Mouse (Mus musculus) embryonic facial prominence, embryonic 11.5 days (tissue): Measurements from ENCODE around the gene Capg. TPM values are rescaled to one million over a fixed set of nuclear protein-coding genes. Genes with fewer than 3 reads are reported as not detected.

Experiments
- ATAC-seq: fragments of 200-750 bp; cut with Nextera tagmentation; replicated peaks from 2 replicates; pipeline ENCODE4 v1.8.0; 2017; ENCODE audit warnings: low read depth; ENCODE audit not compliant: insufficient number of reproducible peaks, low FRiP score, low TSS enrichment
- DNase-seq: peaks from one replicate; pipeline ENCODE4 v3.0.0-alpha.2; 2015; ENCODE audit warnings: low spot score
- H3K27ac ChIP-seq: fragments of 300-500 bp; sonication (generic); replicated peaks from 2 replicates; pipeline ENCODE4 v1.5.1; 2014; ENCODE audit warnings: mild to moderate bottlenecking, low read depth, low read length, control low read depth
- H3K27me3 ChIP-seq: fragments of 300-500 bp; sonication (generic); 2 replicates; pipeline ENCODE4 v1.6.1; 2014; ENCODE audit warnings: mild to moderate bottlenecking, low read length, moderate library complexity, mixed read lengths; ENCODE audit not compliant: control insufficient read depth, insufficient read depth
- H3K36me3 ChIP-seq: fragments of 300-500 bp; sonication (generic); replicated peaks from 2 replicates; pipeline ENCODE4 v1.6.1; 2014; ENCODE audit warnings: low read depth, mild to moderate bottlenecking, low read length, moderate library complexity, mixed read lengths; ENCODE audit not compliant: control insufficient read depth, insufficient read depth
- H3K4me1 ChIP-seq: fragments of 300-500 bp; sonication (generic); 2 replicates; pipeline ENCODE4 v1.6.1; 2014; ENCODE audit warnings: low read length, mixed read lengths; ENCODE audit not compliant: control insufficient read depth, insufficient read depth
- H3K4me2 ChIP-seq: fragments of 300-500 bp; sonication (generic); 2 replicates; pipeline ENCODE4 v1.6.1; 2014; ENCODE audit warnings: low read depth, mild to moderate bottlenecking, control low read depth, low read length, moderate library complexity
- H3K4me3 ChIP-seq: fragments of 300-500 bp; sonication (generic); 2 replicates; pipeline ENCODE4 v1.5.1; 2014; ENCODE audit warnings: low read depth, low read length, control low read depth
- H3K9ac ChIP-seq: fragments of 300-500 bp; sonication (generic); replicated peaks from 2 replicates; pipeline ENCODE4 v1.6.1; 2014; ENCODE audit warnings: mild to moderate bottlenecking, control low read depth, low read length
- H3K9me3 ChIP-seq: fragments of 300-500 bp; sonication (generic); replicated peaks from 2 replicates; pipeline ENCODE4 v1.6.1; 2016; ENCODE audit warnings: mild to moderate bottlenecking, low read length, inconsistent platforms, mixed read lengths; ENCODE audit not compliant: control insufficient read depth
- WGBS: fragments of 180-500 bp; shearing (Covaris S2); extraction: QIAGEN DNeasy Blood & Tissue Kit; methylation state at CpG from one replicate; pipeline ENCODE4 v1.1.7; 2014; 5-methylcytosine and 5-hydroxymethylcytosine counted together
- polyA plus RNA-seq: library from polyadenylated mRNA; unstranded; fragments of >200 nt; fragmentation: Nextera tagmentation; extraction: Ambion mirVana; gene quantifications from 2 replicates; pipeline ENCODE4 v1.2.1, GENCODE M21; 2014

Capg gene
- polyA plus RNA-seq, 1 experiment from 2014 or later, result 17.5 TPM

GRCm38 (mm10) chr6:72566044-72566443 lies 21.9 kb downstream of the Capg start:
- ATAC-seq (peak; percentile 70), DNase-seq (peak; percentile 87)
- no peak overlapping the region for H3K9ac ChIP-seq
- no peaks in the 10 kb centered on the region for H3K27me3 ChIP-seq
- no peaks in the 10 kb centered on the region for H3K9me3 ChIP-seq
- H3K36me3 ChIP-seq, result no peaks in the 10 kb centered on the region
- H3K4me1 ChIP-seq, result no peaks in the 10 kb centered on the region
- H3K27ac ChIP-seq, result no peak overlapping the region
- 3% methylated on average over 4 of the region's 4 CpGs for WGBS
- H3K4me3 ChIP-seq, result no peak overlapping the region
- no peak overlapping the region for H3K4me2 ChIP-seq

DNA sequence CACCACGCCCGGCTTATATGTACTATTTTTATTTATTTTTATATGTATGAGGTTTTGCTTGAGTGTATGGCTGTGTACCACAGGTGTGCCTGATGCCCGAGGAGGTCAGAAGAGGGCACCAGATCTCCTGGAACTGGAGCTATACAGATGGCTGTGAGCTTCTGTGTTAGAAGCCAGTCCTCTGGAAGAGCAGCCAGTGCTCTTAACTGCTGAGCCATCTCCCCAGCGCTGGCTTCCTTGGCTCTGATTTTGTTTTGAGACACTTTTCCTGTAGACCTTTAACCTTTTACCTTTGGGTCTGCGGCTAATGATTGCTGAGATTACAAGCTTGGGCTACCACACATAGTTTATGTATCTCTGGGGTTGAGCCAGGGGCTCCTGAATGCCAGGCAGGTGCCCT lies 23.3 kb downstream of the Capg start:
- Histone ChIP-seq H3K27me3 (no peaks in the 10 kb centered on the region), H3K9ac (no peak overlapping the region), H3K36me3 (no peaks in the 10 kb centered on the region), H3K4me3 (no peak overlapping the region), H3K9me3 (no peaks in the 10 kb centered on the region), H3K27ac (no peak overlapping the region), H3K4me2 (no peak overlapping the region), H3K4me1 (no peaks in the 10 kb centered on the region)
- ATAC-seq (no peak), DNase-seq (no peak)
- WGBS, result 77% methylated on average over 5 of the region's 5 CpGs

DNA sequence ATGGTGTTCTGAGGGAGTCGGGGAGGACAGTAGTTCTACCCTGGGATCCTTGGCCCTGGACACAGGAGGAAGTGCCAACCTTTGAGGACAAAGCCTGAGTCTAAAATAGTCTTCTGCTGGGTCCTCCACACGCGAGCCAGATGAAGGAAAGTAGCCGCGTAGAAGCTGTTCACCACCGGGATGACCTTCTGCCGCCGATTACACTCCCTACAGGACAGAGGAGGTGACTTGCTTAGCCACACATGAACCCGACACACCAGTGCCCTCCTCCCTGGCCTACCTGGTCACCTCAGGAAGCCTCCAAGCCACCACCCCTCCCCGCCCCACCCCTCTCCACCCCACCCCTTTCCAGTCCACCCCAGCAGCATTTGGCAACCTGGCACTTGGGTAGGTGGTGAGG lies 24.5 kb downstream of the Capg start:
- Histone ChIP-seq H3K4me2 (no peak overlapping the region), H3K4me1 (no peaks in the 10 kb centered on the region), H3K4me3 (no peak overlapping the region), H3K36me3 (no peaks in the 10 kb centered on the region), H3K9ac (no peak overlapping the region), H3K27ac (no peak overlapping the region), H3K9me3 (no peaks in the 10 kb centered on the region), H3K27me3 (no peaks in the 10 kb centered on the region)
- no peak for DNase-seq
- no peak for ATAC-seq
- WGBS, result 93% methylated on average over 10 of the region's 10 CpGs

- Histone ChIP-seq H3K9me3 (no peaks in the 10 kb centered on the region), H3K36me3 (no peaks in the 10 kb centered on the region), H3K27ac (no peak overlapping the region), H3K4me3 (no peak overlapping the region), H3K4me2 (no peak overlapping the region), H3K4me1 (no peaks in the 10 kb centered on the region), H3K27me3 (no peaks in the 10 kb centered on the region), H3K9ac (no peak overlapping the region)
- WGBS, result 88% methylated on average over 10 of the region's 10 CpGs
- DNase-seq (no peak), ATAC-seq (no peak)
These were observed 26.6 kb downstream of the Capg start for GRCm38 (mm10) chr6:72570644-72571397.

DNA sequence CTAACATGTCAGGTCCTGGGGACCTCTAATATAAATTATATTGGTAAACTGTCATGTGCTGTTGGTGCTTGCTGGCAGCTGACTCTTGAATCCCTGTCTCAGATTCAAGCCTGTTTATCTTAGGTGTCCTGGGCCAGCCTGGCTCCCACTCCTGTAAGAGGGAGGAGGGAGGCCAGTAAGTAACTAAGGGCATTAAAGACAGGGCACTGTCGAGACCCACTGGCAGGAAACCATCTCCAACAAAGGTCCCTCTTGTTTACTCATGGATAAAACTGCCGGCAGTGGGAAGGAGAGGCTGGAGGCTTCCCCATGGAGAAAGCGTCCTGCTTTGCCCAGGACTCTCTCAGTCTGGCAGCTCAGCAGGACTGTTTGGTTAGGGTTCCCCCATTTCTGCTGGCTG lies 27.6 kb downstream of the Capg start:
- no peaks in the 10 kb centered on the region for H3K36me3 ChIP-seq
- no peak for DNase-seq
- no peaks in the 10 kb centered on the region for H3K4me1 ChIP-seq
- WGBS, result 34% methylated on average over 3 of the region's 3 CpGs
- no peaks in the 10 kb centered on the region for H3K27me3 ChIP-seq
- no peaks in the 10 kb centered on the region for H3K9me3 ChIP-seq
- H3K4me3 ChIP-seq, result no peak overlapping the region
- no peak overlapping the region for H3K9ac ChIP-seq
- no peak for ATAC-seq
- no peak overlapping the region for H3K4me2 ChIP-seq
- H3K27ac ChIP-seq, result no peak overlapping the region

- WGBS, result 98% methylated on average over 3 of the region's 3 CpGs
- Histone ChIP-seq H3K4me3 (no peak overlapping the region), H3K9me3 (no peaks in the 10 kb centered on the region), H3K27me3 (no peaks in the 10 kb centered on the region), H3K4me1 (no peaks in the 10 kb centered on the region), H3K36me3 (no peaks in the 10 kb centered on the region), H3K9ac (no peak overlapping the region), H3K27ac (no peak overlapping the region), H3K4me2 (no peak overlapping the region)
- ATAC-seq (no peak), DNase-seq (no peak)
These were observed 31.9 kb downstream of the Capg start for GRCm38 (mm10) chr6:72576041-72576440.

DNA sequence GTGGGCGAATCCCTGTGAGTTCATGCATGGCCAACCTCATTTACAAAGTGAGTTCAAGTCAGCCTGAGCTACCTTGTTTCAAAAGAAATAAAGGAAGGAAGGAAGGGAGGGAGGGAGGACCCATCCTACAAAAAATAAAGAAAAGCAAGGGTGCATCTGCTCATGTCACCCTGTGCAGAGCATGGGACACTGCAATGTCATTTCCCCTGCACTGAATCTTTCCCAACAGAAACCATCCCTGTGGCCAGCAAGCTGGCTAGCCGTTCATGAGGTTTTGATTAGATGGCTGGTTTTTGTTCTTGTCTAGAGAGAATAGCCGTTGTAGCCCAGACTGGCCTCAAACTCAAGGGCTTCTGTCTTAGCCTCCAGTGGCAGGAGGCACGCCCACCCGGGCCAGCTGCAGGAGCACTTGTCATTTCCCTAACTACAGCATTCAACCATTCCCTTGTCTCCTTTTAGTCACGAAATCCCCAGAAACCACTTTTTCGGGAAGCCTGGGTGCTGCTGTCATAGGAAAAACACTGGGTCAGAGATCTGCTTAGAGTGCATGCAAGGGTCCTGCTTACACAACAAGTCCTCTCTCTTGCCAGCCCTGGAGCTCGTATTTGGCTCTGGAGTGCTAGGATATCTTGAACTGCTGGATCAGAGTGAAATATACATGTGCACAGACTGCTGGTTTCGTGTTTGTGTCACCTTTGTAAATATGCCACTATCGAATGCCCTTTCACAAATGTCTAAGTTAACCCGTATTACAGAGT lies 37.6 kb downstream of the Capg start:
- H3K4me3 ChIP-seq, result no peak overlapping the region
- 74% methylated on average over 11 of the region's 11 CpGs for WGBS
- no peaks in the 10 kb centered on the region for H3K27me3 ChIP-seq
- ATAC-seq (no peak), DNase-seq (peak; percentile 23)
- H3K36me3 ChIP-seq, result no peaks in the 10 kb centered on the region
- H3K4me1 ChIP-seq, result no peaks in the 10 kb centered on the region
- H3K9me3 ChIP-seq, result no peaks in the 10 kb centered on the region
- H3K9ac ChIP-seq, result no peak overlapping the region
- H3K27ac ChIP-seq, result no peak overlapping the region
- H3K4me2 ChIP-seq, result no peak overlapping the region

- ATAC-seq, result no peak
- Histone ChIP-seq H3K9me3 (no peaks in the 10 kb centered on the region), H3K9ac (no peak overlapping the region), H3K4me2 (no peak overlapping the region), H3K36me3 (no peaks in the 10 kb centered on the region), H3K4me1 (no peaks in the 10 kb centered on the region), H3K27me3 (no peaks in the 10 kb centered on the region), H3K27ac (no peak overlapping the region), H3K4me3 (no peak overlapping the region)
- DNase-seq, result no peak
- 91% methylated on average over 4 of the region's 4 CpGs for WGBS
These were observed 39.1 kb downstream of the Capg start for GRCm38 (mm10) chr6:72583211-72583839.
